Mouse (Mus musculus) neural tube, embryonic 13.5 days (tissue): ENCODE results near the gene Unc93b1. TPM values are rescaled to one million over a fixed set of nuclear protein-coding genes. Genes with fewer than 3 reads are reported as not detected.
A peak's percentile ranks its signal among the peaks of the same experiment; 100 is the strongest.

Source experiments
- ATAC-seq: fragments of 200-750 bp; cut with Nextera tagmentation; 2 replicates; pipeline ENCODE4 v1.8.0; 2017; ENCODE audit warnings: low read depth, mild to moderate bottlenecking, moderate TSS enrichment, moderate library complexity
- H3K27ac ChIP-seq: fragments of 300-500 bp; sonication (generic); replicated peaks from 2 replicates; pipeline ENCODE4 v1.5.1; 2015; ENCODE audit warnings: moderate library complexity, mild to moderate bottlenecking, inconsistent platforms
- H3K27me3 ChIP-seq: fragments of 300-500 bp; sonication (generic); 2 replicates; pipeline ENCODE4 v1.6.1; 2015; ENCODE audit warnings: mild to moderate bottlenecking, inconsistent platforms
- H3K36me3 ChIP-seq: fragments of 300-500 bp; sonication (generic); 2 replicates; pipeline ENCODE4 v1.6.1; 2015; ENCODE audit warnings: mild to moderate bottlenecking, inconsistent platforms
- H3K4me1 ChIP-seq: fragments of 300-500 bp; sonication (generic); replicated peaks from 2 replicates; pipeline ENCODE4 v1.6.1; 2015; ENCODE audit warnings: inconsistent platforms
- H3K4me2 ChIP-seq: fragments of 300-500 bp; sonication (generic); 2 replicates; pipeline ENCODE4 v1.6.1; 2015; ENCODE audit warnings: inconsistent platforms, mild to moderate bottlenecking, moderate library complexity
- H3K4me3 ChIP-seq: fragments of 300-500 bp; sonication (generic); 2 replicates; pipeline ENCODE4 v1.5.1; 2015; ENCODE audit warnings: mild to moderate bottlenecking, inconsistent platforms
- H3K9ac ChIP-seq: fragments of 300-500 bp; sonication (generic); 2 replicates; pipeline ENCODE4 v1.6.1; 2015; ENCODE audit warnings: moderate library complexity, mild to moderate bottlenecking, inconsistent platforms
- H3K9me3 ChIP-seq: fragments of 300-500 bp; sonication (generic); 2 replicates; pipeline ENCODE4 v1.6.1; 2016; ENCODE audit warnings: inconsistent platforms
- WGBS: fragments of 180-500 bp; shearing (Covaris S2); methylation state at CpG from one replicate; pipeline ENCODE4 v1.1.7; 2015; 5-methylcytosine and 5-hydroxymethylcytosine counted together
- polyA plus RNA-seq: library from polyadenylated mRNA; unstranded; fragments of >200 nt; fragmentation: Nextera tagmentation; extraction: Ambion mirVana; gene quantifications from 2 replicates; pipeline ENCODE4 v1.2.1, GENCODE M21; 2015

Unc93b1 gene
- polyA plus RNA-seq, 1 experiment from 2014 or later, result 11.8 TPM

GRCm38 (mm10) chr19:3919928-3920327, 15.1 kb upstream of the Unc93b1 start:
- Histone ChIP-seq H3K4me3 (no peak overlapping the region), H3K4me1 (no peaks in the 10 kb centered on the region), H3K27ac (no peak overlapping the region), H3K9ac (no peak overlapping the region), H3K4me2 (no peak overlapping the region), H3K9me3 (no peaks in the 10 kb centered on the region), H3K36me3 (no peaks in the 10 kb centered on the region), H3K27me3 (no peaks in the 10 kb centered on the region)
- ATAC-seq, result no peak

GRCm38 (mm10) chr19:3922661-3923371, 12.2 kb upstream of the Unc93b1 start:
- Histone ChIP-seq H3K9ac (no peak overlapping the region), H3K4me3 (no peak overlapping the region), H3K4me2 (no peak overlapping the region), H3K4me1 (no peaks in the 10 kb centered on the region), H3K9me3 (no peaks in the 10 kb centered on the region), H3K27ac (no peak overlapping the region), H3K36me3 (no peaks in the 10 kb centered on the region), H3K27me3 (no peaks in the 10 kb centered on the region)
- ATAC-seq, result no peak
- WGBS, result 63% methylated on average over 10 of the region's 10 CpGs

- no peak overlapping the region for H3K4me2 ChIP-seq
- H3K9me3 ChIP-seq, result no peaks in the 10 kb centered on the region
- H3K4me3 ChIP-seq, result no peak overlapping the region
- no peaks in the 10 kb centered on the region for H3K4me1 ChIP-seq
- no peaks in the 10 kb centered on the region for H3K36me3 ChIP-seq
- H3K27ac ChIP-seq, result no peak overlapping the region
- no peaks in the 10 kb centered on the region for H3K27me3 ChIP-seq
- no peak overlapping the region for H3K9ac ChIP-seq
- 64% methylated on average over 13 of the region's 13 CpGs for WGBS
- no peak for ATAC-seq
Observed at GRCm38 (mm10) chr19:3923586-3923985, 11.4 kb upstream of the Unc93b1 start.

- Histone ChIP-seq H3K4me1 (peaks cover 6% of the 10 kb centered on the region), H3K9ac (no peak overlapping the region), H3K27ac (0 out of 2 replicates have a peak overlapping the region, but pooled peaks have one; percentile 3), H3K27me3 (no peaks in the 10 kb centered on the region), H3K9me3 (no peaks in the 10 kb centered on the region), H3K4me3 (no peak overlapping the region), H3K4me2 (no peak overlapping the region), H3K36me3 (no peaks in the 10 kb centered on the region)
- 86% methylated on average over 8 of the region's 8 CpGs for WGBS
- no peak for ATAC-seq
Observed at GRCm38 (mm10) chr19:3924190-3924589, 10.8 kb upstream of the Unc93b1 start.

- Histone ChIP-seq H3K36me3 (no peaks in the 10 kb centered on the region), H3K9ac (no peak overlapping the region), H3K4me2 (no peak overlapping the region), H3K9me3 (no peaks in the 10 kb centered on the region), H3K27me3 (no peaks in the 10 kb centered on the region), H3K4me3 (no peak overlapping the region), H3K4me1 (peaks cover 13% of the 10 kb centered on the region), H3K27ac (no peak overlapping the region)
- WGBS, result 91% methylated on average over 7 of the region's 7 CpGs
- no peak for ATAC-seq
Observed at GRCm38 (mm10) chr19:3924868-3925267, 10.1 kb upstream of the Unc93b1 start.

GRCm38 (mm10) chr19:3925859-3926258, 9.1 kb upstream of the Unc93b1 start:
- H3K4me2 ChIP-seq, result no peak overlapping the region
- H3K4me3 ChIP-seq, result no peak overlapping the region
- no peak overlapping the region for H3K9ac ChIP-seq
- H3K27ac ChIP-seq, result no peak overlapping the region
- WGBS, result 79% methylated on average over 6 of the region's 6 CpGs
- H3K27me3 ChIP-seq, result no peaks in the 10 kb centered on the region
- no peaks in the 10 kb centered on the region for H3K36me3 ChIP-seq
- ATAC-seq, result no peak
- H3K9me3 ChIP-seq, result no peaks in the 10 kb centered on the region
- peaks cover 23% of the 10 kb centered on the region for H3K4me1 ChIP-seq

GRCm38 (mm10) chr19:3926279-3926678, 8.7 kb upstream of the Unc93b1 start:
- no peak for ATAC-seq
- WGBS, result 64% methylated on average over 3 of the region's 3 CpGs
- Histone ChIP-seq H3K9ac (no peak overlapping the region), H3K36me3 (no peaks in the 10 kb centered on the region), H3K9me3 (no peaks in the 10 kb centered on the region), H3K4me2 (no peak overlapping the region), H3K27me3 (no peaks in the 10 kb centered on the region), H3K4me1 (peaks cover 26% of the 10 kb centered on the region), H3K4me3 (no peak overlapping the region), H3K27ac (no peak overlapping the region)

GRCm38 (mm10) chr19:3926685-3927084, 8.3 kb upstream of the Unc93b1 start:
- H3K36me3 ChIP-seq, result no peaks in the 10 kb centered on the region
- no peak overlapping the region for H3K27ac ChIP-seq
- H3K4me1 ChIP-seq, result peaks cover 26% of the 10 kb centered on the region
- no peak overlapping the region for H3K9ac ChIP-seq
- WGBS, result 63% methylated on average over 6 of the region's 6 CpGs
- H3K4me3 ChIP-seq, result no peak overlapping the region
- no peak for ATAC-seq
- H3K9me3 ChIP-seq, result no peaks in the 10 kb centered on the region
- no peaks in the 10 kb centered on the region for H3K27me3 ChIP-seq
- H3K4me2 ChIP-seq, result no peak overlapping the region

GRCm38 (mm10) chr19:3927989-3928388, 7.0 kb upstream of the Unc93b1 start:
- no peak for ATAC-seq
- H3K4me2 ChIP-seq, result no peak overlapping the region

GRCm38 (mm10) chr19:3928779-3929178, 6.2 kb upstream of the Unc93b1 start:
- no peak overlapping the region for H3K4me2 ChIP-seq
- 70% methylated on average over 4 of the region's 4 CpGs for WGBS
- peaks cover 26% of the 10 kb centered on the region for H3K4me1 ChIP-seq
- no peak for ATAC-seq
- no peaks in the 10 kb centered on the region for H3K27me3 ChIP-seq
- H3K27ac ChIP-seq, result peak overlapping the region; percentile 68
- no peak overlapping the region for H3K9ac ChIP-seq
- no peaks in the 10 kb centered on the region for H3K9me3 ChIP-seq
- no peak overlapping the region for H3K4me3 ChIP-seq
- H3K36me3 ChIP-seq, result no peaks in the 10 kb centered on the region

More at GRCm38 (mm10) chr19:3927989-3928388, 7.0 kb upstream of the Unc93b1 start:
- Histone ChIP-seq H3K27ac (no peak overlapping the region), H3K9me3 (no peaks in the 10 kb centered on the region), H3K4me1 (peaks cover 26% of the 10 kb centered on the region), H3K27me3 (no peaks in the 10 kb centered on the region), H3K9ac (no peak overlapping the region), H3K36me3 (no peaks in the 10 kb centered on the region), H3K4me3 (no peak overlapping the region)
- WGBS, result 83% methylated on average over 4 of the region's 4 CpGs

GRCm38 (mm10) chr19:3929211-3929941, 5.6 kb upstream of the Unc93b1 start, which contains the start of gene Aldh3b1:
Aldh3b1 (minus strand) TSS chr19:3929808.
- peak; percentile 64 for ATAC-seq
- H3K9ac ChIP-seq, result no peak within 1 kb of the TSS
- H3K27me3 ChIP-seq, result no peaks in the 10 kb centered on the region
- H3K4me2 ChIP-seq, result no peak within 1 kb of the TSS
- no peak within 1 kb of the TSS for H3K4me3 ChIP-seq
- peak within 1 kb of the TSS; percentile 68 for H3K27ac ChIP-seq
- peaks cover 26% of the 10 kb centered on the region for H3K4me1 ChIP-seq
- no peaks in the 10 kb centered on the region for H3K9me3 ChIP-seq
- 53% methylated on average over 12 of the region's 12 CpGs for WGBS
- no peaks in the 10 kb centered on the region for H3K36me3 ChIP-seq

GRCm38 (mm10) chr19:3930262-3931057, 4.5 kb upstream of the Unc93b1 start:
- H3K4me1 ChIP-seq, result peaks cover 31% of the 10 kb centered on the region
- no peaks in the 10 kb centered on the region for H3K9me3 ChIP-seq
- peak; percentile 12; the same call in 1 of the 2 replicates for ATAC-seq
- H3K27me3 ChIP-seq, result peaks cover 6% of the 10 kb centered on the region
- 75% methylated on average over 21 of the region's 21 CpGs for WGBS
- no peaks in the 10 kb centered on the region for H3K36me3 ChIP-seq
- H3K4me3 ChIP-seq, result no peak overlapping the region
- H3K27ac ChIP-seq, result peak overlapping the region; percentile 68
- H3K9ac ChIP-seq, result no peak overlapping the region
- H3K4me2 ChIP-seq, result no peak overlapping the region
